Mouse (Mus musculus): ENCODE measurements at regions not wholly inside any gene's neighbourhood (a gene's known extent, or its start where the extent isn't known, plus 50 kb on each side); places are given as distances from the start of the nearest gene placed in this dataset.

GRCm38 (mm10) chr3:159069957-159070684 lies 425.1 kb upstream of the Depdc1a start:
- no peak for DNase-seq (ENCODE audit: extremely low spot score)

GRCm38 (mm10) chr3:159056960-159057525 lies 438.2 kb upstream of the Depdc1a start:
- no peak for DNase-seq (ENCODE audit: extremely low spot score)

DNA sequence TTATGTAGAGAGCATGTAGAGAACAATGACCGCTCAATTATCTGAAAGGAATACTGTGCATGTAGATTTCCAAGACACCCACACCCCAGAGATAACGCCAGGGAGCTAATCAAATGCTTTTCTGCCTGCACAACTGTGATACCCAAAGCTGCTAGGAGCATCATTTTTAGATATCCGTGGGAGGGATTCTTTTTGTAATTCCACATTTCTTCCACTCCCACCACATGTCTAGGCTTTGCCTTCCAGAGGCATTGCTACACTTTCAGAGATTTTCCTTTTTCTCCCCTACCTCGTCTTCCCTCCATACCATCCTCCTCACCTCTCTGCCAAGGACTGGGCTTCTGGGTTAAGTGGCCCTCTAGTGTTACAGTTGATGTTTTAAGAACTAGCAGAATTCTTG lies 460.4 kb upstream of the Depdc1a start:
- DNase-seq (ENCODE audit: extremely low spot score), result no peak

DNA sequence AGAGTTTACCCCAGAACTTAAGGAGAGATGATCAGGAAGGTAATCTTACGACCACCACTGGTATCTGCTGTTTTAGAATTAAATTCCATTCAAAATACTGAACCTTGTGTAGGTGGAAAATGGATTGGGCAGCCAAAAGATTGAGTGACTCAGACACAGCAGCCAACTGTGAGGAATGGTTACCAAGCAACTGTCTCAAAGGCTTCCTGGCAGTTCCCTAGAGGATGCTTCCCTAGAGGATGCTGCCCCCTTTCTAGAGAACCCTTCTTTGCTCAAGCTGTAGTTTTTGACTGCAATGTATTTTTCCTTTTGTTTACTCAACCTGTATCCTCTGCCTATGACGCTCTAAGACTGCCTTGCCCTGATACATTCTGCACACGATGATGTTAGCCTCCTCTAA lies 463.7 kb upstream of the Depdc1a start:
- DNase-seq (ENCODE audit: extremely low spot score), result no peak

GRCm38 (mm10) chr3:159030675-159031074 lies 464.6 kb upstream of the Depdc1a start:
- DNase-seq (ENCODE audit: extremely low spot score), result no peak

- DNase-seq (ENCODE audit: extremely low spot score), result no peak
Measured at GRCm38 (mm10) chr3:159029951-159030350, 465.3 kb upstream of the Depdc1a start.

GRCm38 (mm10) chr3:159020447-159020846 lies 458.4 kb upstream of the Lrrc7 start:
- DNase-seq (ENCODE audit: extremely low spot score), result no peak

DNA sequence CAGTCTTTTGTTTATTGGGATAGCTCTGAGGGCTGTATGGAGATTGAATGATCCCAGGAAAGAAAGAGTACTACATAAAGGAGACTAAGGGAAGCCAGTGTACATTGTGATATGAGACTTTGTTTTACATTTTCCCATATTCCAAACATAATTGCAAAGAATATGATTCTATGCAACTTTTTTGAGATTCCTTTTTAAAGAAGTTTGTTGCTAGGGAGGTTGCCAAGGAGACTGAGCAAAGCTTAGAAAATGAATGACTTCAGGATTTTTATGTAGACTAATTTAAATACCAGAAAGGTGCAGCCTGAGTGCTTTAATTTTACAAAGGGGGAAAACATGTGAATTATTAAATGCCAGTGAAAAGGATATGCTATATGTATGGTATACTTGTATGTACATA lies 455.2 kb upstream of the Lrrc7 start:
- no peak for DNase-seq (ENCODE audit: extremely low spot score)

GRCm38 (mm10) chr3:159016426-159016825 lies 454.4 kb upstream of the Lrrc7 start:
- no peak for DNase-seq (ENCODE audit: extremely low spot score)

GRCm38 (mm10) chr3:159010954-159011638 lies 449.1 kb upstream of the Lrrc7 start:
- DNase-seq (ENCODE audit: extremely low spot score), result peak; percentile 36

DNA sequence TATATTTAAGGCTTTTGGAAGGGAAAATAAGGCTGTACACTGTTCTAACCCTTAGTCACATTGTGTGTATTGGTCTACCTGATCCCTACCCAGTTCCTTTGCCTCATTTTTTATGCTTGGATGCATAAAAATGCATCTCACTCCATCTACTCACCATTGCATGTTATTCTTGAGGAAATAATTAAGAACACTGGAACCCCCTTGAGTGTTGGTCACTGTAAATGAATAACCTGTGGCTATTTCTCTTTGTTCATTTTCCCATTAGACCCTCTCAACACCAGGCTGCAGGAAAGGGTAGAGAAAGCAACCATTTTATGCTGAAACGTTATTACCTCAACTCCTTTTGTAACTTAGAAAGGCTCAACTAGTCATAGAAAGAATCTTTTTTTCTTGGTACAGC lies 442.0 kb upstream of the Lrrc7 start:
- DNase-seq (ENCODE audit: extremely low spot score), result no peak

DNA sequence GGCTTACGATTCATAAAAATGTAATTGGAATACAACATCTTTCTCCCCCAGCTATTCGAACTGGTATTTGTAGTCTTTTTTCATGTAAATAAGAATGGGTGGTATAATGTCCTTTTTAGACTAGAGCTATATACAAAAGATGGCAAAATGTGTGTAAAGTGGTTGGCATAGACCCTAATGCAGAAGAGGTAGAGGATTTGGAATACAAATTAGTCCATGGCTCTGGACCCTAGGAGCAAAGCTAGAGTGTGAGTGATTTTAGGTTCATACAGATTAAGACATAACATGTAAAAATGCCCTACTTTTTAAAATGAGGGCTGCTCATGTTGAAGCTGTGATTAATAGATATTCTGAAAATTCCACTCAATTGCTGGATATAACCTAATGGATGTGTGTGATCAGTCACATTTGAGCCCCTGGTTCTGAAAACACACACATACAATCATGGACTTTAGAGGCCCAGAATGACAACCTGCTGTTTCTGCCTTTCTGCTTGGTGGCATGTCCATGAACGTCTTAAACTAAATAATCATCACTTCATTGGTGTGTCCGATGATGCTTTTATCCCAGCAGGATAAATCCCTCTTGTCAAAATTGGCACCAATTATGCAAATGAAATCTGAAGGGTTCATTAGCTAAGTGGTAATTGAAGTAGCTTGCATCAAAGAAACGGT lies 423.6 kb upstream of the Lrrc7 start:
- DNase-seq (ENCODE audit: extremely low spot score), result no peak

DNA sequence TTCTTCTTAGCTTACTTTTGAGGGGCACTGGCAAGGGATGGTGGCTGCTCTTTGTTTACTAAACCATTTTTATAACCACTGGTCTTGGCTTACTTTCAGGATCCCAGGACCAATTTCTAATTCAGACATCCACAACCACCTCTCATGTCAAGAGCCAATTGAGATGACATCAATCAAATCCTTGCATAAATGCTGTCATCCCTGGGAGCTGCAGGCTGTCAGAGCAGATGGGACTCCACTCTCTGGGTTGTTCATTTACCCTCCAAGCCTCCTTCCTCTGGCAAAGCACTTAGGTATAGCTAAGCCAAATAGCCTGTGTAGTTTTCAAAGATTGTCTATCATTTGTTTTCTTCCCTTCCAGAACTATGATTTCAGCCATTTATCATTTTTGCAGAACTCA lies 385.0 kb upstream of the Lrrc7 start:
- DNase-seq (ENCODE audit: extremely low spot score), result no peak

- DNase-seq (ENCODE audit: extremely low spot score), result no peak
Measured at GRCm38 (mm10) chr3:158905104-158905503, 343.1 kb upstream of the Lrrc7 start.

DNA sequence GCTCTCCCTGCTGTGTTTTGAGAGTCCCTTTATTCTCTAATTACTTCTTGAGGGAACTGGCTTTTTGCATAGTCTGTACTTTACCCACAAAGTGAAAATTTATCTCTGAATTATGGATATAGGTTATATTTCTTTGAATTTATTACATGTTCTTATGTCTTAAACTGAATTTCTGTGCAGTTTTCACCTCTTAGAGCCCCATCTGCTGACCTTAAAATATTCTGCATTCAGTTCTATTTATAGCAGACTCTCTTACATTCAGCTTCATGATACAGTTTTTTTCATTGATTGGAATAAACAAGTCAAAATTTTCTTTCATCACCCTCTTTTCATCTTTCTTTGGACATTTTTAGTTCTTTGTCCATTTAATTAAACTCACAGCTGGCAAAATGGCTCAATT lies 337.4 kb upstream of the Lrrc7 start:
- no peak for DNase-seq (ENCODE audit: extremely low spot score)

DNA sequence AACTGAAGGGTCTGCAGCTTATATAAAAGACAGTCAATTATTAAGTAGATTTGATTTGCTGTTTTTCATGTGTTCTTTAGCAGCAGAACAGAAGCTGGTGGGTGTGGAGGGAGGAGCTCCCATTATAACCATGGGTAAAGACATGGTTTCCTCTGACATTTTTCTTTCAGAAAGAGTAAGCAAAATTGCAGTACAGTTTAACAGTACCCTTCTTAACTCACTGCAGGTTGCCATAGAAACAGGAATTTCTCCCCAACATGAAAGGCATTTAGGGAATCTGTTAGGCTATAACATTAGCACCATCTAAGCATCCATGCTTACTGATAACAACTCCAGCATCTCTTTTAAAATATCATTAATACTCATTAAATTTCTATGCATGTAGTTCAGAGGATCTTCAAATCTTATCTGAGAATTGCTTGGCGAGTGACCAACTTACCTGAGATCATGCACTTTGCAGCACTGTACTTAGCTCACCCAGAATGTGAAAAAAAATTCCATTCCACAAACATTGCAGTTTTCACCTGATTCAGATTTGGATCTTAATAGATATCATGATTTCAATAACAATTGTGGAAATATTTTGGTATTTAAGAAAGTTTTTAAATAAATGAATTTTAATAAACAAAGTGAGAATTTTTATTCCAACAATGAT lies 324.8 kb upstream of the Lrrc7 start:
- no peak for DNase-seq (ENCODE audit: extremely low spot score)

- DNase-seq (ENCODE audit: extremely low spot score), result no peak
Measured at GRCm38 (mm10) chr3:158886301-158886711, 324.3 kb upstream of the Lrrc7 start.
